Mouse (Mus musculus) hematopoietic stem cell, adult 5-6 weeks (primary cell): ENCODE measurements around the gene Gas2l2. TPM values are rescaled to one million over a fixed set of nuclear protein-coding genes. Genes with fewer than 3 reads are reported as not detected.
A peak's percentile ranks its signal among the peaks of the same experiment; 100 is the strongest.

ENCODE experiments used
- ATAC-seq, 2 experiments: fragments of 125-278 bp in 1 of 2; replicated peaks in 1 of 2; 2 replicates each; pipeline ENCODE4 v1.8.0; 2016 to 2017; ENCODE audit warnings: inconsistent platforms in 2 of 2, mild to moderate bottlenecking in 2 of 2, moderate number of reproducible peaks in 2 of 2, low read depth in 1 of 2, moderate TSS enrichment in 1 of 2; ENCODE audit not compliant: low FRiP score in 2 of 2, poor library complexity in 2 of 2, severe bottlenecking in 2 of 2, insufficient read depth in 1 of 2, low TSS enrichment in 1 of 2
- total RNA-seq: library from RNA; stranded (forward); fragments of 172-1452, 232-1000 nt; gene quantifications from 2 replicates; pipeline ENCODE4 v1.2.3, GENCODE M21; 2017

Gas2l2 gene
- total RNA-seq, 1 experiment from 2014 or later: not detected

DNA sequence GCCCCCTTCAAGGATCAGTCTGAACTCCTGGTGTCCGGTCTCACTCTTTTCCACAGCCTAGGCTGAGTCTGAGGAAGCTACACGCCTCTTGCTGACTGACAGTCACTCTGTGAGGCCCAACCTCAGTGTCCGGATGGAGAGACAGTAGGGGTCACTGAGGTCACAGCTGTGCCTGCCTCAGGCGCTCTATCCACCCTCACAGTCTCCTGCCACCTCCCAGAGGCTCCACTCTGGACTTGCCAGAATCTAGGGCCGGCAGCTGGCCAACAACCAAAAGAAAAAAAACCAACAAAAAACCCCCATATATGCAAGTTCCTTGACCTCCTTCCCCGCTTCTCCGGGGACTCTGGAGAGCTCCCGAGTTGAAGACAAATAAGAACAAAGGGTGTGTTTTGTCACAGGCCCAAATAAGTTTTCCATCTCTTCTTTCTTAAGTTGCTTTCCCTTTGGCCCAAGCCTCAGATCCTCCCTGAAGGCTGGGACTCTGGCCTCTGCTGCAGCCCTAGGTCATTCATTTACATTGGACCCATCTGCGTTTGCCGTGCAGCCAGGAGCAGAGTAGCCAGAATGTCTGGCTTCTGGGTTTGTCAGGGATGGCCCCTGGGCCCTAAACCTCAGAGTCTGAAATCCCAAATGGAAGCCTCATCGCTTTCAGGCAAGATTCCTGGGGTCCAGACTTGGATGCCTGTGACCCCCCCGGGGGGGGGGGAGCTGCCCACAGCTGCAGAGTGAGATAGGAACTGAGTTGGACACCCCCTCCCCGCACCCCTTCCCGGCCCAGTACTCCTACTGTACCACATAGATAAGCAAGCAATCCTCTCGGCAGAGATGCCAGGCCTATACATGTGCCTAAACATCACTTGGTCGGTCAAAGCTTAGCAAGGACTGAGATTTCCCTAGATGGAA, 19.0 kb upstream of the Gas2l2 start:
- ATAC-seq: no peak

DNA sequence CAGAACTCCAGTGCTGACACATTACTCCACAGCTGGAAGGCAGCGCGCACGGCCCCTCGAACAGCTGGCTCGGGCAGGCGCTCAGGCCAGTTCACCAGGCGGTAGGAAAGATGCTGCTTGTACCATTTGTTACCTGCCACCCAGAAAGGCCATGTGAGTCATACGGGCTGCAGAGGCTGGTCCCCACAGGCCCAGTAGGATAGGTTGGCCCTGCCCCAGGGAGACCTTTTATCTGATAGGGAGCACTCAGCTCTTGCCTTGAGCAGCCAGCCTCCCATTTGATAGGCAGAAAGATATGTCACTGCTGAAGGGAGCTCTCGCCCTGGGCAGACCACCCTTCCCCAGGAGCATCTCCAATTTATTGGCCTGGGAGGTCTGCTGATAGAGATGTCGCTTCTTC, 18.4 kb upstream of the Gas2l2 start:
- no peak for ATAC-seq

DNA sequence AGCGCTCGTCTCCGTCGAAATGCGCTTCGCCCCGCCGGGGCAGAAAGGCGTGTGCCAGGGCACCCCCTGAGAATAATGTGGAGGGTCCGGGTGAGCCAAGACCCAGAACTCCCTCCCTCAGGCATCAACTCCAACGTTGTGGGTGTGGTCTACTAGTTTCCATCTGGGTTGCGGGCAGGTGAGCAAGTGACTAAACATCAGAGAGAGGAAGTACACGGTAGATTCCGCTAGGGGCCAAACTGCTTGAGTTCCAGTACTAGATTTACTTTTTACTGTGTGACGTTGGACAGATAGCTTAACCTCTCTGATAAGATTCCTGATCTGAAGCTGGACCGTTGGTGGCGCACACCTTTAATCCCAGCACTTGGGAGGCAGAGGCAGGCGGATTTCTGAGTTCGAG, 15.7 kb upstream of the Gas2l2 start:
- ATAC-seq: peak; percentile 7 to 22; a peak in 2 of 4 replicates

DNA sequence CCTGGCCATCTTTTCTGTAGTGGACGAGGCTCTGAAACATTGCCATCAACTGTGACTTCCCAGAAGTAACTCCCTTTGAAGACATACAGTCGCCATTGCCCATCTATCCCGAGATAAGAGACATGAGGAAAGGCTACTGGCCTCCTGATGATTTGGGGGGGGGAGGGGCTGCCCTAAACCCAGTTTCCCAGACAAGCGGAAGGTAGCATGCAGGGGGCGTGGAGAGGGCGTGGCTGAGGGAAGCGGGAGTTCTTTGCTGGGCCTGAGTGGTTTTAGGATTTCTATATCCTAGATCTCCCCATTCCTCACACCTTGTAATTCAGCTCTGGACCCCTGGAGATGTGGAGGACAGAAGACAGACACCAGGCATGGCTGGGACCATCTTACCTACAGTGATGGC, 14.6 kb upstream of the Gas2l2 start:
- ATAC-seq: no peak

DNA sequence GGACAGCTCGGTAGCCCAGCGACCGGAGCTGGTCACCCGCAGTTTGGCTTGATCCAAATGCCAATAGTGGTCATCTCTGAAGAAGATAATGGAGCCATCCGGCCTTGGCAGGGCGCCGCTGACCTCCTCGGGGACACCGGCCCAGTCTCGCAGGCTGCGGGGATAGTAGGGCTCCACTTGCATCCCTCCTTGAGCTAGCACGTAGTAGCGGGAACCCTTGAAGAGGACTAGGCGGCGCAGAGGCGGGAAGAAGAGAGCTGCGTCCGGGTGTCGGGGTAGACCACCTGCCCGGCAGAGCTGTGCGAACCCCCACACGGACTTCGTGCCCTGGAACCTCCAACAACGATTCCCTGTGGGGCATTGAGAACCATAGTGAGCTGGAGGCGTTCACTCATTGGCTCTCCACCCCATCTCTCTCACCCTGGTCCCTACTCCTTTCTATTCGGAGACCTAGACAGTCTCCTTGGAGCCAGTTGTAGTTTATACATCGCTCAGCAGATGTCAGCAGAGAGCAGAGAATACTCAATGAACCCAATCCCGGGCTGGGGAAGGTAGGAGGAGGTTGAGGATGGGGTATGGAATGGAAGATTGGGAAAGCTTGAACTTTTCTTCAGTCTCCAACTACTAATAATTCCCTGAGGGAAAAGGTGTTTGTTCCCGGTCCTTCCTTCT, 13.5 kb upstream of the Gas2l2 start:
- ATAC-seq: peak in 1 of 2 experiments; percentile 46; a peak in 1 of 4 replicates

DNA sequence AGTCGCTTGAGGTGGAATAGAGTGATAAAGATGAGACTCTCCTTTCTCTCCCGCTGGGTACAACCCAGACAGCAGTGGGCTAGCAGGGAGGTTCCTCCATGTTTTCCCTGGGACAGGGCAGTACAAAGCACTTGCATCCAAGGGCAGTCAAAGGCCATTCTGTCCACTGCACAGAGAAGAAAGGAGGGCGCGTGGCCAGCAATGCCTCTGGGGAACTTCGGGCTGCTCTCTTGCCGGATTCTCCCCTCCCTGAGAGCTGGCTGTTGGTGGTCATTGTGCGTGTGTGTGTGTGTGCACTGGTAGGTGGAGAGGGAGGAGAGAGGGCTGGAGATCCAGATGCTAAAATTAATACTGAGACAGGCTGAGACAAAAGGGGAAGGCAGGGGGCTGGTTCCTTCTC, 12.0 kb upstream of the Gas2l2 start:
- ATAC-seq: no peak

DNA sequence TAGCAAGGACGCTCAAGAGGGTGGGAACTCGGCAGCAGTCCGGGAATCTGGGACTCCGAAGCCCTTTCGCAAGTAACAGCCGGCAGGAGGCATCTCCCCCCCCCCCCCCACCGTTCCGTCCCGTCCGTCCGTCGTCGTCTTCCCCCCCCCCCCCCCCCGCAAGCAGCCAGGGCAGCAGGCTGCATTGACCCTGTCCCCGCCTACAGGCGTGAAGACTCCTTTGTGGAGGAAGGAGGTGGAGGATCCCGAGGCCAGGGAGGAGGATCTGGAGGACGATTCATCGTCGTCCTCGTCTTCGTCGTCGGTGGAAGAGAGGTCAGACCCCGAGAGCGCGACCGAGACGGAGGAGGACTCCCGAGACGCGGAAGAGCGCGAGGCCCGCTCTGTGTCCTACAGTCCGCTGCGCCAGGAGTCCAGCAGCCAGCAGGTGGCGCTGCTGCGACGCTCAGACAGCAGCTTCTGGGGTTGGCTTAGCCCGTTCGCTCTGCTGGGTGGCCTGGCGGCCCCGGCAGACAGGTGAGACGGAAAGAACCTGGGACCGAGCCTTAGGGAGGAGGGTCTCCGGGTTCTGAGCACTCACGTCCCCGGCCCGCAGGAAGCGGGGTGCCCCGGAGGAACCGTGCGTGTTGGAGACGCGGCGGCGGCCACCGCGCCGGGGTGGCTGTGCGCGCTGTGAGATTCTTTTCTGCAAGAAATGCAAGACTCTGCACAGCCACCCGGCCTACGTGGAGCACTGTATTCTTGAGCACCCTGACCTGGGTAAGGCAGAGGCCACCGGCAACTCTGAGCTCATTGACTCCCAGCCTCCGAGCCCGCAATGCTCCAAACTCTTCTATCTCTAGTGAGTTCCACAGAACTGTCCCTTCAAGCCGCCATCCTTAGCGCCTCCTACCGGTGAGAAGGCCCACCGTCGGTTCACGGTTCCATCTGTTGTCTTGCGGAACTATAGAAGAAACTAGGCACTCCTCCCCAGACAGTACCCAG, 11.1 kb upstream of the Gas2l2 start:
- ATAC-seq: peak; percentile 74 to 80

DNA sequence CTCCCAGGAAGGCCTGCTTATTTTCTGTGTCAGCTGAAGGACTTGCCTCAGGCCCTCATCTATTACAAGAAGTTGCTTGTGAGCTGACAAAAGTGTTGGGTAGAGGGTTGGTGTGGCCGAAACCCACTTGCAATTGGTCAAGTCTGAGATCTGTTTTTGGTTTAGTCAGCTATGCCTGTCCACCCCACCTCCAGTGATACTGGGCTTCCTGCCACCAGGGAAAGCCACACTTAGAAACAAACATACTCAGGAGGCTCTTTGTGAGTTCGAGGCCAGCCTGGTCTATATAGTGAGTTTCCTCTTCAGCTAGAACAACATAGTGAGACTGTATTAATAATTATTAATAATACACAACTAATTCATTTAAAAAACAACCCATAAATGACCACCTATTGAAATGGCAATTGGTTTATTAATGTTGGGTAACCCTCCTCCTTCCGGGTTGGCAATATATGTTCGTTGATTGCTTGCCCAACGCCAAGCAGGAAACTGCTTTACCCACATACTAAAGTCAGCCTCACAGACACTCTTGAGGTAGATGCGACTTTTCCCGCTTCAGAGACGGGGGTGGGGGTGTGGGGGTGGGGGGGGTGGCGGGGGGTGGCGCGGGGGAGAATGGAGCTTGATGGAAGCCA, 10.3 kb upstream of the Gas2l2 start:
- ATAC-seq: no peak

DNA sequence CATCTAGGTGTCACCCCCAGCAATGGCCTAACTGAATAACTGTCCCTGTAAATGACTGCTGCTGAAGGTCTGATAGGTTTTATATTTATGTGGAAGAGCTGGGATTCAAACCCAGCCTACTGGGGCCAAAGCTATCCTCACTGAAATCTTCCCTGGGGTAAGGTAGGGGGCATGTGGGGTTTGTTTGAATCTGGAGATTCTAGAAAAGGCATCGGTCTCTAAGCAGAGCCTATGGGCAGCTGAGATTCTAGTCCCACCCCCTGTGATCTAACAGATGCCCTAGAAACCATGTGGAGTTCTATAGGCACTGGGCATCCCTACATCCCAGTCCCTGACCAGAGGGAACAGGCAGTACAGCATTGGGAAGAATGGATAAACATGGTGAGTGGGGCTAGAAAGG, 8.1 kb upstream of the Gas2l2 start, which contains the start of gene 1700020L24Rik:
Gene 1700020L24Rik (plus strand): TSS at position 301 of the 400 bp plus-strand sequence.
- no peak for ATAC-seq

DNA sequence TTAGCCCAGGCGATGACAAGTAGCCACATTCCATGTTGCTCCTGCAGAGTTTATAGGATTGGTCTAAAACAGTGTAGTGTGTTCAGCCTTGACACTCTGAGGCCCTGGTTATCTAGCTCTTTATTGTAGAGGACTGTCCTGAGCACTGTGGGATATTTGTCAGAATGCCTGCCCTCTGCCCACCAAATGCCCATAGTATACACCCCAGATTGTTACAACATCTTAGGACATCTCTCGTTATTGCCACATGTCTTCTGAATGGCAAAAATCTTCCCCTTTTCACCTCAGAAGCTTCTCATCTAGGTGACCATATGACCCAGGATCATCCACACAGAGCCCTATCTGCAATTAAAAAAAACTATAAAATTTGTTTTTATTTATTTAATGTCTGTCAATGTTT, 3.3 kb upstream of the Gas2l2 start:
- ATAC-seq: no peak; a peak in 1 of 4 replicates

DNA sequence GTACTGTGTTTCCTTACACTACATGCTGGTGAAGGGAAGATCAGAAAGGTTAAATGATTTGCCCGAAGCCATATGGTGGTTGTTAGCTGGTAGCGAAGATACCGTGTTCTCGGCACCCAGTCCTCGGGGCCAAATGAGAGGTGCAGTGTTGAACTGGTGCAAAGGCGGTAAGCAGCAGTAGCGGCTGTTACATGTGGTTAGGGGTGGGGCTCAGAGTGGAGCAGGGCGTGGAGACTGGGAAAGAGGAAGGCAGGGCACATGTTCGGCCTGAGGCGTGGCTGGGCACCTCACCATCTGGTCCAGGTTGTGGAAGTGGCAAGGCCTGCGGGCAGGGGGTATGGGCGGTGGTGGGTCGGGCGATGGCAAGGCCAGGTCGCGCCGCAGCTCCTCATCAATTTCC, 2.3 kb downstream of the Gas2l2 start:
- ATAC-seq: peak; percentile 95 to 96

DNA sequence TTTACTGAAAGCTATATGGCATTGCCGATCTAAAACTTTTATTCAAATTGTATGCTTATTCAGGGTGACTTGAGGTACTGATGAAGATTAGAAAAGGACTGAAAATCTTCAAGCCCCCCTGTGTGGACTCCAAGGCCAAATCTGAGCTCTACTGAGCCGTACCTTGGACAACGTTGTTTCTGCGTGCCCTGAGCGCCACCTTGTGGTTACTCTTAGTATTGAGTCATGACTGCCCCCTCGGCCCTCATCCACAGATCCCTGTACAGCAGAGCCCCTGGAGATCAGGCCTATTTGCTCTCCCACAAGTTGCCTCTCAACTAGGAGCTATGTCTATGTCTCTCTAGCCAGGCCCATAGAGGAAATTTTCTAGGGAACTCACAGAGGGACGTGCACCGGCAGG, 4.6 kb downstream of the Gas2l2 start:
- peak in 1 of 2 experiments; percentile 46; a peak in 1 of 4 replicates for ATAC-seq

DNA sequence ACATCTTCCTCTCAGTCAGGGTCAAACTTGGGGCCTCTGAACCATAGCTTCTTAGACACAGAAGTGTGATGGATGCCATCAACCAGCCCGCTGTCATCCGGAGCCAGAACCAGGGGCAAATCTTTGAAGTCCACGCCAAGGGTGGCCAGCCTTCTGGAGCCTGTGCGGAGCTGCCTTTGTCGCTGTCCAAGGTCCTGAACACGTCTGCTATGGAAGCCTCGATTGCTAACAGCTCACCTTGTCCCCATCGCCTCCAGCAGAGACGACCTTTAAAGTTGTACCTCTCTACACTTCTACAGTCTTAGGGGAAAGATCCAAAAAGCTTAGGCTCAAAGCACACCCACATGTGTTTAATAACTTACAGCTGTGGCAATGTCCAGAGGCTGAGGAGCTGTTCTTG, 8.0 kb downstream of the Gas2l2 start:
- peak; percentile 42 to 60; a peak in 2 of 4 replicates for ATAC-seq

DNA sequence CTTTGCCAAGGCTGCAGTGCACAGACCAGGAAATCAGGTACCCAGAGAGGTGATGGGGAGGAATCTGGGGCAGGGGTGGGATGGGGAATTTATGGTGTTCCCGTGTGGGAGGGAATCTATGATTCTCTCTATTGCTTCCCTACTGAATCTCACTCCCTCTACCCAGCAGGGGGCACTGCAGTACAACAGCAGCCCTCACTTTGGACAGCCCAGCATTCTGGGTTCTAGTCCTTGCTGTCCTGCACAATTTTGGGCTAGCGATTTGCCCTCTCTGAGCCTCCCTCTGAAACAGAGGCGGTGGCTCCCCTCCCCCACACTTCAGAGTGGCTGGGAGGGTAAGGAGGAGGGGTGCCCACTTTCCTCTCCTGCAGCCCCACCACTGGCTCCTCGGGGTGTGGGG, 8.9 kb downstream of the Gas2l2 start:
- ATAC-seq: no peak

DNA sequence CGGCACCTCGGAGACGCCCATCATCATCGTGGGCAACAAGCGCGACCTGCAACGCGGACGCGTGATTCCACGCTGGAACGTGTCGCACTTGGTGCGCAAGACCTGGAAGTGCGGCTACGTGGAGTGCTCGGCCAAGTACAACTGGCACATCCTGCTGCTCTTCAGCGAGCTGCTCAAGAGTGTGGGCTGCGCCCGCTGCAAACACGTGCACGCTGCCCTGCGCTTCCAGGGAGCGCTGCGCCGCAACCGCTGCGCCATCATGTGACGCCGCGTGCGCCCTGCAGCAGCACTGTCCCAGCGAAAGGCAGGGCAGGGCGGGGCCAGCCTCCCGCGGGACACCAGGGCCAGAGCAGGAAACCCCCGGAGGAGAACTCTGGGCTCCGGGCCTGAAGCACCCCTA, 10.7 kb downstream of the Gas2l2 start:
- ATAC-seq: no peak

DNA sequence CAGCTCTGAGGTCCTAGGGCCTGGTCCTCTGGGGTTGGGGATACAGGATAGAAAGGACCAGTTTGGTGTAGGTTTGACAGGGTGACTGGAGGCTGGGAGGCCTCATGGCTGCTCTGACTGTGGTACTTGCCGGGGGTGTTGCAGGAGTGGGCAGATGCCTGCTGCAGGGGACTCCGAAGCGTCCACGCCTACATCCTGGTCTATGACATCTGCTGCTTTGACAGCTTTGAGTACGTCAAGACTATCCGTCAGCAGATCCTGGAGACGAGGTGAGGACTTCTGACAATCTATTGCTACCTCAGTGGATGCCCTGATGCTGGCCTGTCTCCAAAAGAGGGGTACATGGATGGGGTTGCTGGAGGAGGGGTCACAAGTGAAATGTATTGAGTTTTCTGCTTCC, 11.5 kb downstream of the Gas2l2 start:
- ATAC-seq: no peak

DNA sequence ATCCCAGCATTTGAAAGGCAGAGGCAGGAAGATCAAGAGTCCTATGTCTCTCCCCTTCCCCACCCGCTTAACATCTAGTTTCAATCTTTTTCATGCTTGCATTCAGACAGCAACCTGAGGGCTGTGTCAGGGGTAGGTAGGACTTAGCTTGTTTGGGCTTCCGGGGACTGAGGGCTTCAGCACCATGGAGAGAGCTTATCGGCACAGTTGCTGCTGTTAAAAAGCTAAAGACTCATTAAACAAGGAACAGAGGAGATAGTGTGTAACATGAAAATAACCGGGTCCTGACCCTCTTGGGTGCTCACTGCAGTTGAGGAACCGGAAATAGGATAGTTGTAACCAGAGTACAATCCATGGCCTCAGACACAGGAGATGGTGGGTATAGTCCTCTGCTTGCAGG, 12.2 kb downstream of the Gas2l2 start:
- peak; percentile 55 to 65; a peak in 3 of 4 replicates for ATAC-seq
